Mouse (Mus musculus) midbrain, embryonic 16.5 days (tissue): ENCODE results near the gene Capn5. TPM values are rescaled to one million over a fixed set of nuclear protein-coding genes. Genes with fewer than 3 reads are reported as not detected.
"Not testable (repeated sequence)": the region's sequence is repeated elsewhere in the genome, so short reads cannot be mapped to it uniquely, and the experiment has no call there.

ENCODE experiments used
- ATAC-seq: fragments of 200-750 bp; cut with Nextera tagmentation; 2 replicates; pipeline ENCODE4 v1.8.0; 2017; ENCODE audit warnings: moderate TSS enrichment
- H3K27ac ChIP-seq: fragments of 300-500 bp; sonication (generic); 2 replicates; pipeline ENCODE4 v1.5.1; 2014; ENCODE audit warnings: mild to moderate bottlenecking, low read length, mixed read lengths
- H3K27me3 ChIP-seq: fragments of 300-500 bp; sonication (generic); 2 replicates; pipeline ENCODE4 v1.6.1; 2014; ENCODE audit warnings: low read depth, low read length, mixed read lengths; ENCODE audit not compliant: control insufficient read depth, insufficient read depth
- H3K36me3 ChIP-seq: fragments of 300-500 bp; sonication (generic); 2 replicates; pipeline ENCODE4 v1.6.1; 2014; ENCODE audit warnings: mild to moderate bottlenecking, low read length, moderate library complexity, mixed read lengths; ENCODE audit not compliant: control insufficient read depth, insufficient read depth
- H3K4me1 ChIP-seq: fragments of 300-500 bp; sonication (generic); 2 replicates; pipeline ENCODE4 v1.6.1; 2014; ENCODE audit warnings: mild to moderate bottlenecking, low read length, mixed read lengths; ENCODE audit not compliant: control insufficient read depth, insufficient read depth
- H3K4me2 ChIP-seq: fragments of 300-500 bp; sonication (generic); 2 replicates; pipeline ENCODE4 v1.6.1; 2014; ENCODE audit warnings: mild to moderate bottlenecking, low read length, mixed read lengths
- H3K4me3 ChIP-seq: fragments of 300-500 bp; sonication (generic); 2 replicates; pipeline ENCODE4 v1.5.1; 2014; ENCODE audit warnings: low read depth, mild to moderate bottlenecking, low read length, moderate library complexity, mixed read lengths
- H3K9ac ChIP-seq: fragments of 300-500 bp; sonication (generic); 2 replicates; pipeline ENCODE4 v1.6.1; 2014; ENCODE audit warnings: low read depth, low read length, mixed read lengths
- H3K9me3 ChIP-seq: fragments of 300-500 bp; sonication (generic); replicated peaks from 2 replicates; pipeline ENCODE4 v1.6.1; 2014; ENCODE audit warnings: mild to moderate bottlenecking, low read length, mixed read lengths; ENCODE audit not compliant: control insufficient read depth, poor library complexity, severe bottlenecking
- WGBS: fragments of 180-500 bp; shearing (Covaris S2); extraction: QIAGEN DNeasy Blood & Tissue Kit; methylation state at CpG from one replicate; pipeline ENCODE4 v1.1.7; 2014; 5-methylcytosine and 5-hydroxymethylcytosine counted together
- polyA plus RNA-seq: library from polyadenylated mRNA; unstranded; fragments of >200 nt; fragmentation: Nextera tagmentation; extraction: Ambion mirVana; gene quantifications from 2 replicates; pipeline ENCODE4 v1.2.1, GENCODE M21; 2015

Gene Capn5
- polyA plus RNA-seq, 1 experiment from 2014 or later, result 23.5 TPM

DNA sequence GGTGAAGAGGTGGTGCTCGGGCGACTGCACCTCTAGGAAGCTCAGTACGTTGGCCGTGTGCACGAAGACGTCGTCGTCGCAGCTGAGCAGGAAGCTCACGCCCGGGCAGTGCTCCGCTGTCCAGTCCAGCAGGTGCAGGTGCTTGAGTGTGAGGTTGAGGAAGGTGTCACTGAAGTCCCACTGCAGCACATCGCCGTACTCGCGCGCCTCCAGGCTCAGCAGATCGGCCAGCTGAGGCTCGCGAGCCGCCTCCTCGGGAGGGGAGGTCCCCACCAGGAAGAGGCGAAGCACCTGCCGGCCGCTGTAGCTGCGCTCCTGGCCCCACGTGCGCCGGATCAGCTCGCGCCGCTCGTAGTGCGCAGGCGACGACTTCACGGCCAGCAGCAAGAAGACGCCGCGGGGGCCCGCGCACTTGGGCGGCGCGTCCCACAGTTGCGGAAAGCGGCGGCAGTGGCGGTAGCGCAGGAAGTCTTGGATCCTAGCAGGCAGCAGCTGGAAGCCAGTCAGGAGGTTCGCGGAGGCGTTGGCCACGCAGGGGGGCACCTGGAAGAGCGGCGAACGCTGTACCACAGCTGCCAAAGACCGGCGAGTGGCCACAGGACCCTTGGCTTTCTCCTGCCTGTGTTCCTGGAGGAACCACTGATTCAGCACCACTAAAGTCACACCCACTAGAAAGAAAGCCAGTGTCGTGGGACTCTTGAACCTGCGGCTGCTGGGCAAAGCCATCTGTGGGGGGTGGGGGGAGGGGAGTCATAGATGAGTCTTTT lies 16.1 kb upstream of the Capn5 start:
- Histone ChIP-seq H3K9ac (peak overlapping the region; percentile 59), H3K4me3 (peak overlapping the region; percentile 50), H3K4me2 (peak overlapping the region; percentile 93), H3K9me3 (no peaks in the 10 kb centered on the region), H3K36me3 (no peaks in the 10 kb centered on the region), H3K27ac (no peak overlapping the region), H3K27me3 (peaks cover 44% of the 10 kb centered on the region), H3K4me1 (peaks cover 7% of the 10 kb centered on the region; the same call in 1 of the 2 replicates)
- 1% methylated on average over 61 of the region's 61 CpGs for WGBS
- peak; percentile 66 for ATAC-seq

DNA sequence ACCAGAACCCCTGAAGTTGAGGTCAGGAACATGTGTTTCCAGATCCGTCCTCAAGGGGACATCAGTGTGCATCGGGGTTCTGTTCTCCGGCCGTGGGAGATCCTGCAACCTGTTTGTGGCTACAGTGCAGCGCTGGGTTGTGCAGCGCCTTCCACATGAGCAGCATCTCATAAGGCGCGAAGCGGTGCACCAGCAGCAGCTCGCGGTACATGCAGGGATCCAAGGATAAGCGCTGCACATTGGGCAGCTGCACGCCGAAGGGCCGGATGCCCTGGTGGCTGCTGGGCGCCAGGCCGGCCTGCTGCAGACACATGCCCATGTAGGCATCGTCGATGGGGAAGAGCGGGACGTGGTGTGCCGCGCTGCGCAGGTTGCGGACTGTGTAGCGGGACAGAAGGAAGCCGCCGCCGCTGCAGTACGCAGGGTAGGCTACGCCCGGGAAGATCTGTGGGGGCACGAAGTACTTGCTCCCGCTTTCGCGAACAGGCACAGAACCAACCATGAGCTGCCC lies 15.5 kb upstream of the Capn5 start:
- peak; percentile 86 for ATAC-seq
- whole genome bisulfite sequencing, result 2% methylated on average over 36 of the region's 36 CpGs
- Histone ChIP-seq H3K27ac (no peak overlapping the region), H3K4me1 (peaks cover 7% of the 10 kb centered on the region; the same call in 1 of the 2 replicates), H3K9ac (peak overlapping the region; percentile 59), H3K36me3 (no peaks in the 10 kb centered on the region), H3K9me3 (no peaks in the 10 kb centered on the region), H3K4me3 (peak overlapping the region; percentile 50), H3K4me2 (peak overlapping the region; percentile 93), H3K27me3 (peaks cover 44% of the 10 kb centered on the region)

DNA sequence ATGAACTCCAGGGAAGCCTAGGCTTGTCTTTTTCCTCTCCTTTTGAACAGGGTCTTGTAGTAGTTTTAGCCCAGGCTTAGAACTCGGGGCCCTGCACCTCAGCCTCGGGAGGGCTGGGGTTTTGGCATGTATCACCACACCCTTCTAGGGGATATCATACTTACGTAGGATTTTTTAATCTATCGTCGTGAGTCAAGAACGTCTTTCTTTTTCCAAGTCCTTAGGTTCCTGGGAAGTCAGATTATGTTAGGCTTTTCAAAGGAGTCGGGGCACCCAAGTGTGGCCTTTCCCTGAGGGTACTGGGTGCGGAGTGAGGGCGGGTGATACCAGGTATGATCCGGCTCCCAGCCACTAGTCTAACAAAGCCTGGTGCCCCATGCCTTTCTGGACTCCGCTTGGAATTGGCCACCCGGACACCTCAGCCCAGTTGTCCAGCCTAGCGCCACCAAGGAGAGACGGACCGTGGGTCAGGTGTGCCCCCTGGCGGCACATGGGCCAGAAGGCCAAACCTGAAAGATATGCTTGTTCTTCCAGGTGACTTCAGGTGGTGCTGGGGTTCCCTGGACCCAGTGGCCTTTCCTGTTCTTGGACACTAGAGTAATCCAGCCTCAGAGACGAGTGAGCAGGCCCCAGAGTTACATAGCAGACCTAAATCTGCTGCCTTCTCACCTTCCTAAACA lies 13.6 kb upstream of the Capn5 start:
- peaks cover 7% of the 10 kb centered on the region for H3K4me1 ChIP-seq
- no peak overlapping the region for H3K4me3 ChIP-seq
- no peak for ATAC-seq
- no peak overlapping the region for H3K4me2 ChIP-seq
- H3K36me3 ChIP-seq, result no peaks in the 10 kb centered on the region
- H3K9ac ChIP-seq, result no peak overlapping the region
- H3K27me3 ChIP-seq, result peaks cover 43% of the 10 kb centered on the region
- H3K27ac ChIP-seq, result no peak overlapping the region
- H3K9me3 ChIP-seq, result no peaks in the 10 kb centered on the region
- WGBS, result 67% methylated on average over 17 of the region's 17 CpGs

DNA sequence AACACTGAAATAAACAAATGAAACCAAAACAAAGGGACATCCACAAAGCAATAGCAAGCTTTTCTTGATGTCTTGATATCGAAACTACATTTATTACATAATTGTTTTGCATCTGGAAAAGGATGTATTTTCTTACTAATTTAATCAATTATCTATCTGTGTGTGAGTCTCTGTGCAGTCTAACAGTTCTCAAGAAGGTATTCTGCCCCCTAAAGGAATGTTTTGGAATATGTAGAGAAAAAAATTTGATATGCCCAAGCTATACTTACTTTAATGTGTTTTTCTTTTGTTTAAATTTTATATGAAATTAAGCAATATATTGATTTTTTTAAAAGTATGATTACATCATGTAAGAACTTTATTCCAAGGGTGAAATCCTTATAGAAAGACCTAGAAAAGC lies 12.5 kb upstream of the Capn5 start:
- WGBS, result 91% methylated on average over 1 of the region's 1 CpGs
- H3K4me3 ChIP-seq, result no peak overlapping the region
- H3K27ac ChIP-seq, result no peak overlapping the region
- peaks cover 34% of the 10 kb centered on the region for H3K27me3 ChIP-seq
- ATAC-seq, result no peak
- no peaks in the 10 kb centered on the region for H3K36me3 ChIP-seq
- no peak overlapping the region for H3K4me2 ChIP-seq
- peaks cover 10% of the 10 kb centered on the region for H3K4me1 ChIP-seq
- H3K9ac ChIP-seq, result no peak overlapping the region
- H3K9me3 ChIP-seq, result no peaks in the 10 kb centered on the region

- H3K36me3 ChIP-seq, result no peaks in the 10 kb centered on the region
- H3K4me1 ChIP-seq, result peaks cover 10% of the 10 kb centered on the region
- H3K4me2 ChIP-seq, result no peak overlapping the region
- no peak overlapping the region for H3K4me3 ChIP-seq
- no peak for ATAC-seq
- H3K27me3 ChIP-seq, result peaks cover 27% of the 10 kb centered on the region
- H3K9me3 ChIP-seq, result no peaks in the 10 kb centered on the region
- H3K9ac ChIP-seq, result no peak overlapping the region
- no peak overlapping the region for H3K27ac ChIP-seq
- WGBS, result 44% methylated on average over 3 of the region's 3 CpGs
These were observed 11.7 kb upstream of the Capn5 start for GRCm38 (mm10) chr7:98189745-98190144.

GRCm38 (mm10) chr7:98188680-98189079 lies 10.6 kb upstream of the Capn5 start:
- Histone ChIP-seq H3K9ac (no peak overlapping the region), H3K4me1 (peaks cover 8% of the 10 kb centered on the region), H3K4me3 (no peak overlapping the region), H3K27ac (no peak overlapping the region), H3K4me2 (no peak overlapping the region), H3K27me3 (peaks cover 21% of the 10 kb centered on the region), H3K36me3 (no peaks in the 10 kb centered on the region), H3K9me3 (no peaks in the 10 kb centered on the region)
- no peak for ATAC-seq
- WGBS, result 88% methylated on average over 2 of the region's 2 CpGs

GRCm38 (mm10) chr7:98188238-98188637 lies 10.2 kb upstream of the Capn5 start:
- ATAC-seq, result no peak
- no peaks in the 10 kb centered on the region for H3K36me3 ChIP-seq
- no peak overlapping the region for H3K9ac ChIP-seq
- H3K4me1 ChIP-seq, result peaks cover 6% of the 10 kb centered on the region
- H3K4me2 ChIP-seq, result no peak overlapping the region
- H3K4me3 ChIP-seq, result no peak overlapping the region
- no peaks in the 10 kb centered on the region for H3K9me3 ChIP-seq
- H3K27ac ChIP-seq, result no peak overlapping the region
- H3K27me3 ChIP-seq, result peaks cover 20% of the 10 kb centered on the region
- 99% methylated on average over 2 of the region's 2 CpGs for WGBS

GRCm38 (mm10) chr7:98187332-98187731 lies 9.3 kb upstream of the Capn5 start:
- not testable (repeated sequence) for H3K4me3 ChIP-seq, H3K4me1 ChIP-seq, ATAC-seq, H3K4me2 ChIP-seq, H3K9ac ChIP-seq, H3K36me3 ChIP-seq, H3K9me3 ChIP-seq
- Histone ChIP-seq H3K27ac (peak overlapping the region; percentile 28; the same call in 1 of the 2 replicates), H3K27me3 (peaks cover 11% of the 10 kb centered on the region)
- WGBS, result 65% methylated on average over 3 of the region's 3 CpGs

DNA sequence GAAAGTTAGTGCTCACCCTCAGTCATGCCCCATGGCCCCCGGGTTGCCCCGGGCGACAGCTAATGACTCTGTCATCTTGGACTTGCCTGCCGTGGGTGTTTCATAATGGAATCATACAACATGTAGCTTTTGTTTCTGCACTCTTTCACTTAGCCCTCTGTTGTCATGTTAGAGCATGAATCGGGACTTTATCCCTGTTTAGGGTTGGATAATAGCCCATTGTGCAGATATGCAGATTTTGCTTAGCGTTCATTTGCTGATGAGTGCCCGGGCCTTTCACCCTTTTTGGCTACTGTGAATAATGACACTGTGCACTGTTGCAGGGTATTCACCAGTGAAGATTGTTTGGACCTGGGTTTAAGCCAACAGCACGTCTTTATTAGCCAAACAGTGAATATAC lies 8.6 kb upstream of the Capn5 start:
- H3K27me3 ChIP-seq, result peaks cover 6% of the 10 kb centered on the region
- no peaks in the 10 kb centered on the region for H3K9me3 ChIP-seq
- H3K9ac ChIP-seq, result no peak overlapping the region
- H3K4me2 ChIP-seq, result no peak overlapping the region
- H3K4me1 ChIP-seq, result peaks cover 3% of the 10 kb centered on the region; the same call in 1 of the 2 replicates
- ATAC-seq, result peak; percentile 75
- H3K27ac ChIP-seq, result peak overlapping the region; percentile 28; the same call in 1 of the 2 replicates
- WGBS, result 23% methylated on average over 8 of the region's 8 CpGs
- H3K36me3 ChIP-seq, result no peaks in the 10 kb centered on the region
- no peak overlapping the region for H3K4me3 ChIP-seq
